Mouse (Mus musculus): Measurements from ENCODE around the gene Zbtb16. TPM values are rescaled to one million over a fixed set of nuclear protein-coding genes. Genes with fewer than 3 reads are reported as not detected.
A peak's percentile ranks its signal among the peaks of the same experiment; 100 is the strongest.

Gene Zbtb16
- polyA plus RNA-seq, 1 experiment from 2014 or later = 2.5 TPM

DNA sequence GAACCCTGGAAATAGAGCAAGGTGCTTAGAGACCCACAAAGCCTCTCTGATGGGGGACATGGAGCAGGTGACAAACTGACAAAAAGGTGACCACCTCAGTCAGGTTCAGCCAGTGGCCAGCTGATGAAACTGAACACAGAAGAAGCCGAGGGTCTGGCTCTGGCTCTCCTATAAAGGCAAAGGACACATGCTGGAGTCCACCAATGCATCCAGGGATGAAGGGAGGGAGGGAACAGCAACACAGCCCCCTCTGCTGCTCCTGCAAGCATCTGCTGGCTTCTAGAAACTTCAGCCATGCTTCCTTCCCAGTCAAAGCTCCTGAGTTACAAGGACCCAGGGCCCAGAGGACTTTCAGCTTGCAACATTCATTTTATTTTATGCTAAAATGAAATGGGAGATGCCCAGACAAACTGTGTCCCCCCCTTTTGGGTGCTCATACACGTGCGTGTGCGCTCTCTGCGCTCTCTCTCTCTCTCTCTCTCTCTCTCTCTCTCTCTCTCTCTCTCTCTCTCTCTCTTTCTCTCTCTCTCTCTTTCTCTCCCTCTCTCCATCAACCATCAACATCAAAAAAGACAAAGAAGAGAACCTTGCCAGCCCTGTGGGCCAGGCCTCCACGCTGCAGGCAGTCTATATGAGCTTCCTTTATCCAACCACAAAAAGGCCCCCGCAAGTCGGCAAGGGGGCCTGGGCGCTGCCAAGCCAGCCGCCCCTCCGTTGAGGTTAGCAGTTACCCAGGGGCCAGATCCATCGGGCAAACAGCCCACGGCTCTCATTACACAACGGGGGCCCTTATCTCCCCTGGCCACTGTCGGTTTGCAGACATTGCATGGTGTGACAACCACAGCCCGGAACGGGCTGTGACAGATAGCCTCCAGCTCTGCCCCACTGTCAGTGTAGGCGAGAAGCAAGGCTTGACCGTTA, 21.8 kb downstream of the Zbtb16 start:
- Histone ChIP-seq H3K36me3 (replicated peaks; ENCODE audit: insufficient read depth, low read length) (0 out of 2 replicates have a peak, but pooled peaks cover 3% of the 10 kb centered on the region), H3K27me3 (ENCODE audit: insufficient read depth, low read length) (no peaks in the 10 kb centered on the region), H3K4me2 (ENCODE audit: low read depth, low read length) (peak overlapping the region; percentile 50), H3K9ac (replicated peaks) (peak overlapping the region; percentile 48), H3K4me3 (ENCODE audit: low read depth, low read length) (peak overlapping the region; percentile 10; the same call in 1 of the 2 replicates), H3K9me3 (ENCODE audit: low read length) (no peaks in the 10 kb centered on the region), H3K27ac (ENCODE audit: low read depth) (peak overlapping the region; percentile 60), H3K4me1 (ENCODE audit: insufficient read depth) (peaks cover 36% of the 10 kb centered on the region)
- 11% methylated on average over 19 of the region's 19 CpGs for WGBS (ENCODE audit: insufficient replicate concordance)
- peak; percentile 63 for DNase-seq
- ATAC-seq = peak; percentile 72
- peak; percentile 94 for TF ChIP-seq EP300 (IDR thresholded peaks at IDR 0.05; ENCODE audit: low read depth)
- 0 out of 2 replicates have a peak, but pooled peaks have one; percentile 20 for TF ChIP-seq CTCF (IDR thresholded peaks at IDR 0.05; ENCODE audit: low read depth)

DNA sequence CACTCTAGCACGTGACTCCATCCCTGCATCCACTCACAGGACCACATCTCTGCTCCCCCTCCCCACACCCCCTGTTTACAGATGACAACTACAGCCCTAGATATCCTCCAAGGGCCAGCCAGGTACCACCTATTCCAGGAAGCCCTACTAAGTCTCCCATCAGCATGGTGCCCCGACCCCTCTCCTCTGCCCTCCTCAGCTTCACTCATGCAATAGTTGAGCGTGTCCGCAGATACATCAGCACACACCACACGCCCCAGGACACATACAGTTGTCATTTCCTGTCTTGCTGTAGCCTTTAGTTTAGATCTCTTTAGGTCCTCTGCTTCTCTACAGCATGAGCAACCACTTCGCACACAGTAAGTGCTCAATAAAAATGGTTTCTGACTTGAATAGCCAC, 23.7 kb downstream of the Zbtb16 start:
- Histone ChIP-seq H3K27me3 (ENCODE audit: insufficient read depth, low read length) (no peaks in the 10 kb centered on the region), H3K4me2 (ENCODE audit: low read depth, low read length) (no peak overlapping the region), H3K27ac (ENCODE audit: low read depth) (no peak overlapping the region), H3K9ac (replicated peaks) (no peak overlapping the region), H3K36me3 (replicated peaks; ENCODE audit: insufficient read depth, low read length) (0 out of 2 replicates have a peak, but pooled peaks cover 3% of the 10 kb centered on the region), H3K9me3 (ENCODE audit: low read length) (no peaks in the 10 kb centered on the region), H3K4me3 (ENCODE audit: low read depth, low read length) (no peak overlapping the region), H3K4me1 (ENCODE audit: insufficient read depth) (peaks cover 26% of the 10 kb centered on the region)
- WGBS (ENCODE audit: insufficient replicate concordance) = 79% methylated on average over 6 of the region's 6 CpGs
- no peak for DNase-seq
- ATAC-seq = no peak
- TF ChIP-seq EP300 (IDR thresholded peaks at IDR 0.05; ENCODE audit: low read depth) (no peak), CTCF (IDR thresholded peaks at IDR 0.05; ENCODE audit: low read depth) (no peak)

DNA sequence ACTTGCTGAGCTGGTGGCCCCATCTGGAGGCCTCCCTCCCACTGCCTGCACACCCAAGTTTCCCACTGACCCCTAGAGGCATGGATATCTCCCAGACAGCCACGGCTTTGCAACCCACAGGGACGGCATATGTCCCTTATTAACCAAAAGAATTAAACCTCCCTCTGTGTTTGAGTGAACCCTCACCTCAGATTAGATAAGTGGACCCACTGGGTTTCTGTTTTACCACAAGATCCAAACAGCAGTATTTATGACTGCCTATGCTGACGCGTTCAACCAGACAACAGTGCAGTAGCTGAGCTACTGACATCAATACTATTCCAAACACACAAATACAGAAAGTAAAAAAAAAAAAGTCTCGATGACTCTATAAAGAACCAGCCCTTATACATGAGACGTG, 29.4 kb downstream of the Zbtb16 start:
- ATAC-seq = no peak
- TF ChIP-seq CTCF (IDR thresholded peaks at IDR 0.05; ENCODE audit: low read depth) (peak; percentile 17; the same call in 1 of the 2 replicates), EP300 (IDR thresholded peaks at IDR 0.05; ENCODE audit: low read depth) (no peak)
- Histone ChIP-seq H3K9me3 (ENCODE audit: low read length) (no peaks in the 10 kb centered on the region), H3K27ac (ENCODE audit: low read depth) (no peak overlapping the region), H3K4me2 (ENCODE audit: low read depth, low read length) (no peak overlapping the region), H3K9ac (replicated peaks) (no peak overlapping the region), H3K36me3 (replicated peaks; ENCODE audit: insufficient read depth, low read length) (0 out of 2 replicates have a peak, but pooled peaks cover 3% of the 10 kb centered on the region), H3K4me3 (ENCODE audit: low read depth, low read length) (no peak overlapping the region), H3K4me1 (ENCODE audit: insufficient read depth) (peaks cover 4% of the 10 kb centered on the region), H3K27me3 (ENCODE audit: insufficient read depth, low read length) (no peaks in the 10 kb centered on the region)
- 47% methylated on average over 6 of the region's 6 CpGs for WGBS (ENCODE audit: insufficient replicate concordance)
- no peak for DNase-seq

DNA sequence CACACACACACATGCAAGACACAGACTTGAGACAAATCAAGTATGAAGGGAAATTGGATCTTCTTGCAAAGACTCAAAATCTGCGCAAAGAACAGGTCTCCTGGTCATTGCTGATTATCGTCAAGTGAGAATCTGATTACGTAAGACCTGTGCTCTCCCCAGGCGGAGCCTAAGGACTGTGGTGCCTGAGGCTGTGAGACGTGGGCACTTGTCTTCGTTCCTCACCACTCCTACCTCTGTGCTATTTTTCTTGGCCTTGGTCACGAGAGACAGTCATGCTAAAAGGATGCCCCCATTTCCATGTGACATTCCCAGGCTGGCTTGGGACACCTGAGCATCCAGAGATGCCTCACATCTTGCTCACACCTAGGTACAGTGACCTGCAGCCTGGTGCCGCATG, 30.2 kb downstream of the Zbtb16 start:
- H3K4me3 ChIP-seq (ENCODE audit: low read depth, low read length) = no peak overlapping the region
- H3K9ac ChIP-seq (replicated peaks) = no peak overlapping the region
- no peak for TF ChIP-seq CTCF (IDR thresholded peaks at IDR 0.05; ENCODE audit: low read depth)
- no peak for TF ChIP-seq EP300 (IDR thresholded peaks at IDR 0.05; ENCODE audit: low read depth)
- DNase-seq (no peak), ATAC-seq (no peak)
- no peaks in the 10 kb centered on the region for H3K27me3 ChIP-seq (ENCODE audit: insufficient read depth, low read length)
- no peak overlapping the region for H3K4me2 ChIP-seq (ENCODE audit: low read depth, low read length)
- WGBS (ENCODE audit: insufficient replicate concordance) = 58% methylated on average over 8 of the region's 8 CpGs
- H3K4me1 ChIP-seq (ENCODE audit: insufficient read depth) = peaks cover 8% of the 10 kb centered on the region
- no peak overlapping the region for H3K27ac ChIP-seq (ENCODE audit: low read depth)
- H3K9me3 ChIP-seq (ENCODE audit: low read length) = no peaks in the 10 kb centered on the region
- 0 out of 2 replicates have a peak, but pooled peaks cover 3% of the 10 kb centered on the region for H3K36me3 ChIP-seq (replicated peaks; ENCODE audit: insufficient read depth, low read length)

DNA sequence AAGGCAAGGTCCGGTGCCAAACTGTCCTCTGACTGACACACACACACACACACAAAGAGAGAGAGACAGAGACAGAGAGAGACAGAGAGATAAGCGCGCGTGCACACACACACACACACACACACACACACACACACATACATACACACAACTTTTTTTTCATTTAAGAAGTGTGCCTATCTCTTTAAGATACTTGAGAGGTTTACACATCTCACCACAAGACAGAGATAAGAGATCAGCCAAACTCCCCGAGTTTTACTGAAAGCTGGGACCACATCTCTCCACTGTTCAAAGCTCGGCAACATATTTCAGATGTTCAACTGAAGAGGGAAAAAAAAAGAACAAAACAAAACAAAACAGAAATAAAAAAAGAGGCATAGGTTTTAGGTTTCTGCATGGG, 31.5 kb downstream of the Zbtb16 start:
- no peak overlapping the region for H3K4me3 ChIP-seq (ENCODE audit: low read depth, low read length)
- no peak for ATAC-seq
- H3K27ac ChIP-seq (ENCODE audit: low read depth) = no peak overlapping the region
- DNase-seq = no peak
- peaks cover 10% of the 10 kb centered on the region for H3K4me1 ChIP-seq (ENCODE audit: insufficient read depth)
- no peaks in the 10 kb centered on the region for H3K9me3 ChIP-seq (ENCODE audit: low read length)
- TF ChIP-seq CTCF (IDR thresholded peaks at IDR 0.05; ENCODE audit: low read depth) (no peak), EP300 (IDR thresholded peaks at IDR 0.05; ENCODE audit: low read depth) (no peak)
- no peaks in the 10 kb centered on the region for H3K27me3 ChIP-seq (ENCODE audit: insufficient read depth, low read length)
- 40% methylated on average over 6 of the region's 6 CpGs for WGBS (ENCODE audit: insufficient replicate concordance)
- H3K9ac ChIP-seq (replicated peaks) = no peak overlapping the region
- no peaks in the 10 kb centered on the region for H3K36me3 ChIP-seq (replicated peaks; ENCODE audit: insufficient read depth, low read length)
- no peak overlapping the region for H3K4me2 ChIP-seq (ENCODE audit: low read depth, low read length)

DNA sequence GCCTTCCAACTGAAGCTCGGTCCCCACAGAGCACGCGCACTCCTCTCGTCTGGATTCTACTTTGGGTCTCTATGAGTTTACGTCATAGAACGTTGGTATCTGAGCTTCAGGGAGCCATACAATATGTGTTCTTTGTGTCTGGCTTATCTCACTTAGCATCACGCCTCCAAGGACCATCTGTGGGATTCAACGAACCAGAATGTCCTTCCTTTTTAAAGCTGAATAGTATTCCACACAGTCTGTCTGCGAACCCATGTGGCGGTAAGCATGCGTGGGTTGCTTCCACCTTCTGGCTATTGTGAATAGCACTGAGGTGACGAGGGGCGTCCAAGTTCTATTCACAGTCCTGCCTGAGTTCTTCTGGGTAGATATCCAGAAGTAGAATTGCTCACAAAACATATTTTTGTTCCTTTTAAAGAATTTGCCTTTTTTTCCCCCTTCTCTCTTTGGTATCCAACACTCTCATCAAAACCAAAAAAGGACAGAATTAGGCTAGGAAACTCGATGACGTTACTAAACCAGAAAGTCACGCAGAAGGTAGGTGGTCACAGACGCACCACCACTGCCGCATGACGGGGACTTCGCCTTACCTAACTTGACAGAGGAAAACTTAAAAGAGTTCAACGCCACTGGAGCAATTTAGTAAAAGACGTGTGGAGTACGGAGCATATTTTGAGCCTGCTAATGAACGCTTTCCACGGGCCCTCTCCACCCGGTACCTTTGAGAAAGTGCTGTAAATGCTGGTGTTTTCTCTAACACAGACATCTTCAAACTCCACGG, 32.4 kb downstream of the Zbtb16 start:
- WGBS (ENCODE audit: insufficient replicate concordance) = 84% methylated on average over 27 of the region's 27 CpGs
- H3K4me1 ChIP-seq (ENCODE audit: insufficient read depth) = peaks cover 16% of the 10 kb centered on the region
- no peak overlapping the region for H3K27ac ChIP-seq (ENCODE audit: low read depth)

More for the DNA sequence above, 32.4 kb downstream of the Zbtb16 start:
- no peak for DNase-seq
- ATAC-seq = no peak
- no peaks in the 10 kb centered on the region for H3K27me3 ChIP-seq (ENCODE audit: insufficient read depth, low read length)
- no peaks in the 10 kb centered on the region for H3K9me3 ChIP-seq (ENCODE audit: low read length)
- no peak overlapping the region for H3K9ac ChIP-seq (replicated peaks)
- TF ChIP-seq CTCF (IDR thresholded peaks at IDR 0.05; ENCODE audit: low read depth) (no peak), EP300 (IDR thresholded peaks at IDR 0.05; ENCODE audit: low read depth) (no peak)
- no peaks in the 10 kb centered on the region for H3K36me3 ChIP-seq (replicated peaks; ENCODE audit: insufficient read depth, low read length)
- no peak overlapping the region for H3K4me2 ChIP-seq (ENCODE audit: low read depth, low read length)
- H3K4me3 ChIP-seq (ENCODE audit: low read depth, low read length) = no peak overlapping the region
